Mouse (Mus musculus): ENCODE results near the gene Pde3a.

- TF ChIP-seq TCF12 (IDR thresholded peaks at IDR 0.05; ENCODE audit: insufficient read depth, poor library complexity, severe bottlenecking) (no peak), POLR2A (IDR thresholded peaks at IDR 0.05; ENCODE audit: insufficient read length, low read depth) (no peak)
Measured at GRCm38 (mm10) chr6:141331464-141331863, 82.4 kb downstream of the Pde3a start.

Data from myocyte (in vitro differentiated cells).